Mouse (Mus musculus): ENCODE results near the gene Sufu.

Sufu gene

GRCm38 (mm10) chr19:46534542-46535098 lies 137.9 kb downstream of the Sufu start:
- DNase-seq: no peak

GRCm38 (mm10) chr19:46537357-46537756 lies 140.7 kb downstream of the Sufu start:
- DNase-seq: no peak

- DNase-seq: no peak
Measured at GRCm38 (mm10) chr19:46538213-46538612, 141.5 kb downstream of the Sufu start.
